Mouse (Mus musculus): Measurements from ENCODE around the gene Dysf. TPM values are rescaled to one million over a fixed set of nuclear protein-coding genes. Genes with fewer than 3 reads are reported as not detected.

Gene Dysf
- total RNA-seq, 2 experiments from 2014 or later, result 111 to 117 TPM

GRCm38 (mm10) chr6:84232063-84232760, 223.8 kb downstream of the Dysf start:
- no peak for DNase-seq

DNA sequence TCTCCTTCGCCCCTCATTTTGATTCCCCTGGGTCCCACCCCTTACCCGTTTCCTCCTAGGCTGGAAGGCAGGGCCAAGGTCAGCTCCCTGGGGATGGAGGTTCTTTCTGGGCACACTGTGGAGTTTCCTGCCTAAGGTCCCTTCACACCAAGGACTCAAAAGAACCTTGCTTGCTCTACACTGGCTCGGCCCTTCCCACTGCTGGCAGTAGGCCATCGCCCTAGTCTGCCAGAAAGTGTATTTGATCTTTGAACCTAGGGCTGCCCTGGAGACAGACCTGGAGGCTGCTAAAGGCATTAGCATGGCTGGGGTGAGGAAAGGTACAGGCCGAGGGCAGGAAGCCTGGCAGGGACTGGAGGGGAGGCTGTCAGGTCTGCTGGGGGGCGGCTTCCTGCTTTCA, 225.4 kb downstream of the Dysf start:
- DNase-seq, result no peak

DNA sequence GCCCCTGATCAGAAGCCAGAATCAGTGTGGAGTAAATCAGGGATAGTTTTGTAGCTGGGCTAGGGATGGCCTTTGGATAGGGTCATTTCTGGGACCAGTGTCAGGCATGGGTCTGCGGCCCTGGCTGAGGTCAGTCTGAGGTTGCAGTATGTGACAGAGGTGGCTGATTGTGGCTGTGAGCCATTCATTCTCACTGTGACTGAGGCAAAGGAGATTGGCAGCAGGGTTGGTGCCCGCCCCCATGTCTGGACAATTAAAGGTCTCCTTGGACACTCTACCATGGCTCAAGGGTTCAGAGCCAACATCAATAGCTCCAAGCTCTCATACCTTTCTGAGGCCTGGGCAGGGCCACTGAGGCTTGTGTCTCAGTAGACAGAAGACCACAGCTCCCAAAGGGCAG, 227.0 kb downstream of the Dysf start:
- no peak for DNase-seq

DNA sequence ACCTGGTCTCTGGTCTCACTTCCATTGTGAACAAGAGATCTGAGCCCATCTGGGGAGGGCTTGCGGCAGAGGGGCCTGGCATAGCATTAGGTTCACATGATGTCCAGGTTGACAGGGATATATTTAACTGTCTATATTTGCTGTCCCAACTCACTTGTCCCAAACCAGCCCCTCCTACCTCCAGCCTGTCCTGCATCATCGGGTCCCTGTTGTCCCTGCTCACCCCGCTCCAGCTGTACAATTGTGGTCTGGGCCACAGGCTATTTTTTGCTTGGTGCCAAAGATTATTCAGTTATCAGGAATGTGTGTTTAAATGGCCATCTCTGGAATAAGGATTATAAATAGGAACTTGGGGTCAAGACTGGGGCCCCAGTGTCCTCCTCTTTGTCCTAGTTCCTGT, 235.0 kb downstream of the Dysf start:
- no peak for DNase-seq

GRCm38 (mm10) chr6:84246101-84246760, 237.8 kb downstream of the Dysf start:
- DNase-seq, result no peak

- DNase-seq, result no peak
These were observed 238.6 kb downstream of the Dysf start for GRCm38 (mm10) chr6:84246979-84247378.

Other genes with a start within 250 kb of the Dysf start
- gene Ankrd53, start 245.9 kb upstream of the Dysf start, total RNA-seq (2021), result not detected
- 10 to 100 TPM; 44.6 to 49.5 TPM for gene Tex261, start 232.8 kb upstream of the Dysf start, total RNA-seq (2021)
- 10 to 100 TPM; 11.3 to 16.4 TPM for gene Nagk, start 213.6 kb upstream of the Dysf start, total RNA-seq (2021)
- 10 to 100 TPM; 30.5 to 36.5 TPM for gene Paip2b, start 176.8 kb upstream of the Dysf start, total RNA-seq (2021)
- 10 to 100 TPM; 40.3 to 62.3 TPM for gene Zfp638, start 141.5 kb upstream of the Dysf start, total RNA-seq (2021)

All from gastrocnemius, postnatal 10 days (tissue).